Mouse (Mus musculus): Measurements from ENCODE around the gene Sumf2. TPM values are rescaled to one million over a fixed set of nuclear protein-coding genes. Genes with fewer than 3 reads are reported as not detected.
"Not testable (repeated sequence)": the region's sequence is repeated elsewhere in the genome, so short reads cannot be mapped to it uniquely, and the experiment has no call there.

The Sumf2 gene
- polyA plus RNA-seq, 1 experiment from 2014 or later, result 18.5 TPM

GRCm38 (mm10) chr5:129875098-129875497, 28.3 kb downstream of the Sumf2 start:
- Histone ChIP-seq H3K27me3 (no peaks in the 10 kb centered on the region), H3K4me1 (replicated peaks) (no peaks in the 10 kb centered on the region), H3K27ac (replicated peaks) (no peak overlapping the region), H3K4me2 (no peak overlapping the region), H3K9ac (no peak overlapping the region), H3K36me3 (replicated peaks) (peaks cover 3% of the 10 kb centered on the region), H3K9me3 (replicated peaks) (no peaks in the 10 kb centered on the region), H3K4me3 (replicated peaks) (no peak overlapping the region)
- 63% methylated on average over 11 of the region's 11 CpGs for WGBS (ENCODE audit: insufficient replicate concordance)
- ATAC-seq (ENCODE audit: insufficient read depth), result no peak

GRCm38 (mm10) chr5:129877731-129878455, 31.1 kb downstream of the Sumf2 start:
- 53% methylated on average over 9 of the region's 9 CpGs for WGBS (ENCODE audit: insufficient replicate concordance)
- no peaks in the 10 kb centered on the region for H3K4me1 ChIP-seq (replicated peaks)
- H3K9ac ChIP-seq, result no peak overlapping the region
- H3K9me3 ChIP-seq (replicated peaks), result no peaks in the 10 kb centered on the region
- H3K27ac ChIP-seq (replicated peaks), result no peak overlapping the region
- peaks cover 27% of the 10 kb centered on the region for H3K36me3 ChIP-seq (replicated peaks)
- H3K27me3 ChIP-seq, result no peaks in the 10 kb centered on the region
- no peak for ATAC-seq (ENCODE audit: insufficient read depth)
- H3K4me2 ChIP-seq, result no peak overlapping the region
- H3K4me3 ChIP-seq (replicated peaks), result no peak overlapping the region

- 54% methylated on average over 2 of the region's 2 CpGs for WGBS (ENCODE audit: insufficient replicate concordance)
- no peak for ATAC-seq (ENCODE audit: insufficient read depth)
Measured at GRCm38 (mm10) chr5:129878946-129879345, 32.2 kb downstream of the Sumf2 start.

GRCm38 (mm10) chr5:129879888-129880287, 33.1 kb downstream of the Sumf2 start:
- 63% methylated on average over 3 of the region's 3 CpGs for WGBS (ENCODE audit: insufficient replicate concordance)

More at GRCm38 (mm10) chr5:129878946-129879345, 32.2 kb downstream of the Sumf2 start:
- no peaks in the 10 kb centered on the region for H3K4me1 ChIP-seq (replicated peaks)
- H3K27me3 ChIP-seq, result no peaks in the 10 kb centered on the region
- H3K9ac ChIP-seq, result no peak overlapping the region
- H3K36me3 ChIP-seq (replicated peaks), result peaks cover 34% of the 10 kb centered on the region
- no peaks in the 10 kb centered on the region for H3K9me3 ChIP-seq (replicated peaks)
- H3K4me2 ChIP-seq, result no peak overlapping the region
- H3K4me3 ChIP-seq (replicated peaks), result no peak overlapping the region
- H3K27ac ChIP-seq (replicated peaks), result no peak overlapping the region

GRCm38 (mm10) chr5:129886271-129886670, 39.5 kb downstream of the Sumf2 start:
- Histone ChIP-seq H3K4me1 (replicated peaks) (peaks cover 20% of the 10 kb centered on the region), H3K27ac (replicated peaks) (peak overlapping the region; percentile 98), H3K27me3 (no peaks in the 10 kb centered on the region), H3K9ac (peak overlapping the region; percentile 91), H3K4me2 (peak overlapping the region; percentile 78), H3K4me3 (replicated peaks) (peak overlapping the region; percentile 86), H3K36me3 (replicated peaks) (peaks cover 33% of the 10 kb centered on the region), H3K9me3 (replicated peaks) (no peaks in the 10 kb centered on the region)
- WGBS (ENCODE audit: insufficient replicate concordance), result 6% methylated on average over 10 of the region's 10 CpGs
- ATAC-seq (ENCODE audit: insufficient read depth), result no peak

More at GRCm38 (mm10) chr5:129879888-129880287, 33.1 kb downstream of the Sumf2 start:
- Histone ChIP-seq H3K4me2 (no peak overlapping the region), H3K4me3 (replicated peaks) (no peak overlapping the region), H3K36me3 (replicated peaks) (peaks cover 43% of the 10 kb centered on the region), H3K27ac (replicated peaks) (no peak overlapping the region), H3K9me3 (replicated peaks) (no peaks in the 10 kb centered on the region), H3K27me3 (no peaks in the 10 kb centered on the region), H3K4me1 (replicated peaks) (no peaks in the 10 kb centered on the region; the same call in 1 of the 2 replicates), H3K9ac (no peak overlapping the region)
- ATAC-seq (ENCODE audit: insufficient read depth), result no peak

GRCm38 (mm10) chr5:129886911-129887636, 40.3 kb downstream of the Sumf2 start, which contains the start of gene Chchd2:
Gene Chchd2, minus strand, starts transcription at chr5:129887470.
- Histone ChIP-seq H3K9ac (peak within 1 kb of the TSS; percentile 91), H3K4me2 (peak within 1 kb of the TSS; percentile 78), H3K27me3 (no peaks in the 10 kb centered on the region), H3K4me3 (replicated peaks) (peak within 1 kb of the TSS; percentile 86), H3K4me1 (replicated peaks) (peaks cover 20% of the 10 kb centered on the region), H3K27ac (replicated peaks) (peak within 1 kb of the TSS; percentile 98), H3K36me3 (replicated peaks) (peaks cover 25% of the 10 kb centered on the region), H3K9me3 (replicated peaks) (no peaks in the 10 kb centered on the region)
- WGBS (ENCODE audit: insufficient replicate concordance), result under 1% methylated on average over 46 of the region's 46 CpGs
- peak; percentile 99 for ATAC-seq (ENCODE audit: insufficient read depth)

- not testable (repeated sequence) for ATAC-seq (ENCODE audit: insufficient read depth); H3K9ac ChIP-seq; H3K4me3 ChIP-seq (replicated peaks); H3K9me3 ChIP-seq (replicated peaks); H3K36me3 ChIP-seq (replicated peaks); H3K27me3 ChIP-seq; H3K4me2 ChIP-seq; H3K27ac ChIP-seq (replicated peaks)
- peaks cover 20% of the 10 kb centered on the region for H3K4me1 ChIP-seq (replicated peaks)
- WGBS (ENCODE audit: insufficient replicate concordance), result 55% methylated on average over 7 of the region's 7 CpGs
Measured at GRCm38 (mm10) chr5:129890390-129890789, 43.6 kb downstream of the Sumf2 start.

GRCm38 (mm10) chr5:129895198-129896088, 48.7 kb downstream of the Sumf2 start, which contains the start of gene Zbed5:
Gene Zbed5, plus strand, starts transcription at chr5:129895723.
- Histone ChIP-seq H3K27me3 (no peaks in the 10 kb centered on the region), H3K9ac (peak within 1 kb of the TSS; percentile 49), H3K4me2 (peak within 1 kb of the TSS; percentile 96), H3K4me3 (replicated peaks) (peak within 1 kb of the TSS; percentile 64), H3K36me3 (replicated peaks) (no peaks in the 10 kb centered on the region), H3K27ac (replicated peaks) (no peak within 1 kb of the TSS), H3K4me1 (replicated peaks) (peaks cover 17% of the 10 kb centered on the region), H3K9me3 (replicated peaks) (no peaks in the 10 kb centered on the region)
- ATAC-seq (ENCODE audit: insufficient read depth), result peak; percentile 98
- 2% methylated on average over 44 of the region's 44 CpGs for WGBS (ENCODE audit: insufficient replicate concordance)

GRCm38 (mm10) chr5:129898449-129898848, 51.7 kb downstream of the Sumf2 start, which contains the start of gene Phkg1:
Gene Phkg1, minus strand, starts transcription at chr5:129898549.
- H3K4me2 ChIP-seq, result no peak within 1 kb of the TSS
- H3K9ac ChIP-seq, result no peak within 1 kb of the TSS
- no peak within 1 kb of the TSS for H3K4me3 ChIP-seq (replicated peaks)
- H3K27me3 ChIP-seq, result no peaks in the 10 kb centered on the region
- peaks cover 17% of the 10 kb centered on the region for H3K4me1 ChIP-seq (replicated peaks)
- no peak for ATAC-seq (ENCODE audit: insufficient read depth)
- WGBS (ENCODE audit: insufficient replicate concordance), result 85% methylated on average over 1 of the region's 1 CpGs
- no peak within 1 kb of the TSS for H3K27ac ChIP-seq (replicated peaks)
- H3K36me3 ChIP-seq (replicated peaks), result no peaks in the 10 kb centered on the region
- no peaks in the 10 kb centered on the region for H3K9me3 ChIP-seq (replicated peaks)

- WGBS (ENCODE audit: insufficient replicate concordance), result 20% methylated on average over 4 of the region's 4 CpGs
- H3K4me1 ChIP-seq (replicated peaks), result peaks cover 21% of the 10 kb centered on the region
- no peak overlapping the region for H3K27ac ChIP-seq (replicated peaks)
- H3K9me3 ChIP-seq (replicated peaks), result no peaks in the 10 kb centered on the region
- peaks cover 12% of the 10 kb centered on the region for H3K27me3 ChIP-seq
- no peaks in the 10 kb centered on the region for H3K36me3 ChIP-seq (replicated peaks)
- H3K4me3 ChIP-seq (replicated peaks), result peak overlapping the region; percentile 72
- 0 out of 2 replicates have a peak overlapping the region, but pooled peaks have one; percentile 68 for H3K9ac ChIP-seq
- no peak for ATAC-seq (ENCODE audit: insufficient read depth)
- H3K4me2 ChIP-seq, result peak overlapping the region; percentile 96
Measured at GRCm38 (mm10) chr5:129907775-129908174, 61.0 kb downstream of the Sumf2 start.

All from liver, embryonic 15.5 days (tissue).